Mouse (Mus musculus) gastrocnemius, adult 18-20 months (tissue): ENCODE data around the gene Hc. TPM values are rescaled to one million over a fixed set of nuclear protein-coding genes. Genes with fewer than 3 reads are reported as not detected.

ENCODE experiments used
- DNase-seq: peaks from one replicate; pipeline ENCODE4 v3.0.0; 2021; ENCODE audit warnings: low spot score
- total RNA-seq, 2 experiments: library from RNA; stranded (reverse); gene quantifications; 2 replicates each; pipeline ENCODE4 v1.2.3; 2021

The Hc gene
- total RNA-seq, 2 experiments from 2014 or later, result 0.19 TPM; not detected in 1

DNA sequence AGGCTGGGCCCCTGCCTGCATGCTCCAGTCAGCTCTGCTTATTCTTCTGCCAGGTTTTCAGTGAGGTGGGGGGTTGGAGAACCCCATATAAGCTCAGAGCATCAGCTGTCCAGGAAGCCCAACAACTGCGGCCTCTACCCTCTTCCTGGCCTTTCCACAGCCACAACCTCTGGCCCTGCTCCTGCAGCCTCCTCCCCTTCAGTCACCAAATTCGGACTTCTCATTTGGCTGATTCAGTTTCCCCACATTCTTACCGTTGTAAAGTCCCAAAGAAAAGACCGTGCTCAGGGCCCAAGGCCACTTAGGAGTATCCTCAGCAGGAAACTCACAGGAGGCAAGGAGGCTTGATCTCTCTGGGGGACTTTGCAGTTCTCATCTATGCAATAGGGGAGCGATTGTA lies 104.3 kb downstream of the Hc start:
- no peak for DNase-seq

DNA sequence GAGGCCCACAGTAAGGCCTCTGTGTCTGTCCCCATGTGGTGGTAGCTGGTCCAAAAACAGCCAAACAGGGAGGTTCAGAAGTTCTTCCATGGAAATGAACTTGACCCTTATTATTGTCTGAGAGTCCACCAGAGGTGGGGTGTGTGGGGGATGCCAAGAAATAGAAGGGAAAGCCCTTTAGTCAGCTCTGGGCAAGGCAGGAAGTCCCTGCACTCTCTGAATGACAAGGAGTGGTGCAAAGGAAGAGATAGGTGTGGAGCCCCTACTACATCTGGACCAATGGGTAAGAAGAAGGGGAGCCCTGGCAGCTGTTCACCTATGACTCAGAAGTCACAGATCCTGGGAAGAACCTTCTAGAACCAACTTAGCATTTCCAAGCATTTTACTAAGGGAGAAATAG lies 106.9 kb downstream of the Hc start:
- no peak for DNase-seq

DNA sequence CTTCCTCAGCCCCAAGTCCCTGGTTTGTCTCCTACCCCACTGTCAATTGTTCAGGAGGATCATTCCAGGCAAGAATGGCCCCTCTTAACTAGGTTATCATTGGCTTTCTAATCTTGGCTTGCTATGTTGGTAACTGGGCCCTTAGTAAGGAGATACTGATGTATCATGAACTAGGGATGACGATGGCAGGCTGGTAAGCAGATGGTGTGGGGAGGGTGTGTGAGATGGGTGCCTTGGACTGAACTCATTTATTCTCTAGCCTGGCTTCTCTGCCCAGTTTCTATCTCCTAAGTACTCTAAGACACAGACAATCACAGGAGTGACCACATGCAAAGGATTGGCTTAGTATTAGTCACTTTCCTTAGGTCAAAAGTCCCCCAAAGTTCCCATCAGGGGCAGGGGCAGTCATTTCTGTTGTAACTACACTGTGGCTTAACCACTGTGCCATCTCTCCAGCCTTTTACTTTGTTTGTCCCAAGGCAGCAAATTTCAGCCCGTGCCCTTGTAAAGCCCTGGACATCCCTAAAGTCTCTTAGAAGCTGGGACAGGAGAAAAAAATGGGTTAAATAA lies 107.6 kb downstream of the Hc start:
- DNase-seq, result no peak

DNA sequence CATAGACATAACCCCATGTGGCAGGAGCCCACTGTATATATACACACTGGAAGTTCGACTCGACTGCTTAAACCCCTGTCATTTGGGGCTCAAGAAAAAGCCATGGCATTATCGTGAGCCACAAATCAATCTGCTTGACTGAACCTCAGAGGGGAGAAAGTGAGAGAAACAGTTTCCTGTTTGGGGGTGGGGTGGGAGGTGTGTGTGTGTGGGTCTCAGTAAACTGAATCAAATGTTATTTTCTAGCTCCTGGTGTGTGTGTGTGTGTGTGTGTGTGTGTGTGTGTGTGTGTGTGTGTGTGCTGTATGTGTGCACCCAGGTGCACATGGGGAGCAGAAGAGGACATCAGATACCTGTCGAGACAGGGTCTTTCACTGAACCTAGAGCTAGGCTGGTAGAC lies 108.2 kb downstream of the Hc start:
- no peak for DNase-seq

DNA sequence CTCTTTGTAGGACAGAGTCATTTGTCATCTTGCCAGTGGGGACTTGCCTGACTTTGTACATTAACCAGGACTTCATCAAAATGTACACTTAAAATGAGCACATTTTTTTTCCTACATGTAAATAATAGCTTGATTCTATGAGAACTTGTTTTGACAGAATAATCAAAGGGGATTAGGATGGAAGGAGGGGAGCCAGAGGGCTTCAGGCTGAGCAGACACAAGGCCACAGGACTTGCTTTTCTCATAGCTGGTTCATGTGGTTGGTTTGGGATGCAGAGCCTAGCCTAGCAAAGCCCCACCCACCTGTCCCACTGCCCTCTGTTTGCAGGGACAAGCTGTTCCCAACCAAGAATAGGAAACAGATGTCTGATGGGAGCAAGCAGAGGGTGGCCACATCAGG lies 109.8 kb downstream of the Hc start:
- DNase-seq, result no peak

DNA sequence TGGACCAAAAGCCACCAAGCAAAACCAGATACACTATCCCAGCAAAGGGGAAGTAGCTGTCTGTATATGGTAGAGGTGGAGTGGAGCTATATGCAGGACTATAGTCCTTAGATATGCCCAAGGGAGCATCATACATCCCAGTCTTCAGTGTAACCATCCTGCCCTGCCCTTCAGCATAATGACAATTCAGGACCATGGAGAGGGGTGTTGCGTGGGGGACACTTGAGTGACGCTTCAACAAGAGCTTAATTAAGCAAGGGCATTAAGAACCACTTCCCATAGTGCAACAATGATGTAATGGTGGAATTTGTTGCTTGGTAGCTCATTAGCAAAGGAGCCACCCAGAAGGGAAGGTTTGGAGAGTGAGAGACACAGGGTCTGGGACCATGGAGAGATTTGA lies 112.6 kb downstream of the Hc start:
- DNase-seq, result no peak

DNA sequence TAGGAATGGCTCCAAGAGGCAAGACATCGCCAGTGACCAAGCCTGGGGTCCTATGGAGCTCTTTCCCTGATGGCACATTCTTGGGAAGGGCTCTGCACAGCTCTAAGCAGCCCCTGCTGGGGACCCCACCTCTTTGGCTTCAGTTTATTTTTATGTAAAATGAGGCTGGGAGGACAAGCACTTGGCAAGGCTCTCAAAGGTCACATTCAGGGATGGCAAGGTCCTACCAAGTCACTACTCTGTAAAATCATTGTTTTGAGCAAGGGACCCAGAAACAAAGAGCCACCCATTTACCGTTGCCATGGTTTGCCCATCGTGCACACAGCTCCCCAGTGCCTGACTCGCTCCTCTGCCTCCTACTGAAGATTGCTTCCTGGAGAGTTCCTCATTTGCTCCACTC lies 115.2 kb downstream of the Hc start:
- no peak for DNase-seq

DNA sequence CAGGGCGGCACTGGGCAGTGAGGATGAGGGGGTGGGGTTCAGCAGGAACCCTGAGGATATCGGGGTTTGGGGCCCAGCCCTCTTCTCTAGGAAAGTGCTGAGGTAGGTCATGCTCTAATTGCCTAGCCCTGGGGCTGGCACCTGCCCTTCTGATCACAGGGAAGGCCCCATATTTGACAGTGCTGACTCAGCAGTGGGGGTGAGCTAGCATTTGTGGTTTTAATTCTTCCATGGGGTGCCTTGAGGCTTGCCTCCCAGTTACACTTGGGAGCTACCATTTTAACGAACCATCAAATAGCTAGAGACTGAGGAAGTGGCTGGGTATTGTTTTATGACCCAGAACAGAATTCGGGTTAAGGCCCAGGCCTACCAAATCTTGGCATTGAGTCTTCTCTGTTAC lies 115.7 kb downstream of the Hc start:
- DNase-seq, result no peak

DNA sequence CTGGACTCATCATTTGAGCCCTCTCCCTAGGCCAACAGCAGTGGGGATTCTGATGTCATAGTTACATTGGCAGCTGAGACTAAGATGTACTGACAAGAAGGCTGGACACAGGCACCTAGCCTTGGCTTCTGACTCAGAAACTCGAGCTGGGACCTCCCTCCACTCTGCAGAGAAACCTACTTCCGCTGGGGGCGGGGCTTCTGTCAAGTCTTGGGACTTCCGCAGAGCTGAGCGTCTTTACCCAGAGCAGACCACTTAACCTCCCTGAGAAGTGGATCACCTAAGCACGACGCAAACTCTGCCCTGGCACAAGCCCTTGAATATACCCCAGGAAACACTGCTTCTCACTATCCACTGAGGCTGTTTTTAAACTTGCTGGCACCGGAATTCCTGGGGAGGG lies 116.5 kb downstream of the Hc start:
- DNase-seq, result peak; percentile 38

DNA sequence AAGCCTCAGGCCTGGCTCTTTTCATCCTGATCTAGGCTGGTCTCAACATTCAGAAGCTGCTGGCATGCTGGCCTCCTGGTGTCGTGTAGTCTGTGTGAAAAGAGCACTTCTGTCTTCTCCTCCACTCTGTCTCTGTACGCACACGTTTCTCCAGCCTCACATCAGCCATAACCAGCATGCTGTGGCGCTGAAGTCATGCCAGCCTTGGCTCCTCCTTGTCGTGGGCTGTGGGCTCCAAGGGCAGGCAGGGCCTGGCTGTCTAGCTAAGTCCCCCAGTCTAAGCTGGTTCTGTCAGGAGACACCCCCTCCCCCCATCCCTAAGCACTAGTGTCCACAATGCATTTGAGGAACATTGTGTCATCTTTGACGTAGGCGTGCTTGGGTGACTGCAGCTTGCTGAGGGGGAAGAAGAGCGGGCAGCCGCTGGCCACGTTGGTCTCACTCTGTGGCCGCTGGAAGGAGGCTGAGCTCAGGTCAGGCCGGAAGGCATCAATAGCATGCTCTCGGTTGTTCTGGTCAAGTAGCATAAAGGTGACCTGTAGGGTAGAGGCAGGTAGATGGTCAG lies 117.6 kb downstream of the Hc start:
- DNase-seq, result no peak

DNA sequence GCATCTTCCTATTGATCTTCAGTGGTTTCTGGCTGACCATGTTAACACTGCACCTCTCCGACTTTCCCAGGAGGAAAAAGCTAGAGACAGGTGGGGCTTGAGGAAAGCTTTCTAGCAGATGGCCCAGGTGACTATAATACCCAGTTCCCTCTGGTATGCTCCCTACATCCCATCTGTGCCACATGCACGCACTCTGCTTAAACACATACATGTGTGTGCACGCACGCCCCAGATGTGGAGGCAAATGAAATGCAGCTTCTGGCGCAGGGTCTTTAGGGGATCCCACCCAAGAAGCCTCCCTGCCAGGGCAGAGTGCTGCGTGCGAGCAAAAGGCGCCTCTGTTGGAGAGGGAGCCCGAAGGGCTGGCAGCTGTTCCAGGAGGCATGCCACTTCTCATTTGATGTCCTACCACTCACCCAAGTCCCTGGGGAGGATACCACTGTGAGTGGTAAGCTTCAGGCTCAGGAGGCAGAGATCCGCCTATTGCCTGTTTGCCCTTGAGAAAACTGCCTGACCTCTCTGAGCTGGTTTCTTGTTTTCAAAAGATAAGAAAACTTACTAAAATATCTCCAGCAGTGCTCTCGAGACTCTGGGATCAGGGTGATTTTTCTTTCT lies 120.1 kb downstream of the Hc start:
- DNase-seq, result no peak

DNA sequence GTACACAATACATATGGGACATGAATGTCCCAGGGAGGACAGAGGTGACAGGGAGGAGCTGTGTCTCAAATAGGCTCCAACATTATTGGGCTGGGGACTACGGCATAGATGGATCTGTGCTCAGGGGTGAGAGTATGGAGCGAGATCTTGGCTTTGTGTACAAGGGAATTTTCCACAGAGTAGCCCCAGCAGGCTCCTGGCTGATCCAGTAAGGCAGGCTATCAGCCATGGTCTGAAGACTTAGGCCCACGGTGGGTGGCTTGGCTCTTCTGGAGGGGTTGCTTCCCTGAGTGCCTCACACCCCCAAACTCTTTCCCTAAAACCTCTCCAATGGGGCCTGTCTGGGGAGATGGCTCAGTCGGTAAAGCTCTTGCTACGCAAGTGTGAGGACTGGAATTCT lies 121.0 kb downstream of the Hc start:
- no peak for DNase-seq

DNA sequence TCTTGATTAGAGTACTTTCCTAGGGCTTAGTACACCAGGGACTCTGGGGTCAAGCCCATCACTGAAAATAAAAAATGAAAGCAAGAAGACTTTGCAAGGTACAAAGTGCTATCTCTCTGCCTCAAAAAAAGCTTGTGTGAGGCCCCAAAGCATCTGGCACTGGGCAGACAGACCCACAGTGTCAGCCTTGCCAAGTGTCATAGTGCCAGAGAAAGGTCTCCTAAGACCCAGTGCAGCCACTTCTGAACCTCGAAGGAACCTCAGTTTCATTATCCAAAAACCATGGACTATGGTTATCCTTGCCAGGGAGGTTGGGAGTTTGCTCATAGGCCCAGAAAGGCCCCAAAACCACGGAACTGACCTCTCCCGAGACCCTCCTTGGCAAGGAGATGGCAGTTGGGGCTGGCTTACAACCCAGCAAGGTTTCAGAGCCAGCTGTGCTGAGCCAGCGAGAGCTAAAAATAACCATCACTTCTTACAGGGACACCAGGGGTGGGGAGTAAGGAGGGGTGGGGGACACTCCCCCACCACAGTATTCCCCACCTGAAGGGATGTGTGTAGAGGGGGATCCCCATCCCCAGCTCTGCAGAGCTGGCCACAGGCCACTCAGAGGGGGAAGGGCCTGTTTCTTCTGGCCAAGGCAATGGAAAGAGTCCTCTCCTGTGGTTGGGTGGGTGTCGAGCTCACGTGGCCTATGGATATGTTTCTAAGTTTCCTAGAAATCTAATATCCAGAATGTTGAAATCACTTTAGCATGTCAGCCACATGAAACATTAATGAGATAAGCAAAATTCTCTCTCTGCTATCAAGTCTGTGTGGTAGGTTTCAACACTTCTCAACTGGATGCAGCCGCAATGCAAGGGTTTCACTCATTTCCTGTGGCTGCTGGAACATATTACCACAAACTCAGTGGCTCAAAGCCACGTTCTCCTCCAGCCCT lies 122.7 kb downstream of the Hc start:
- peak; percentile 47 for DNase-seq

DNA sequence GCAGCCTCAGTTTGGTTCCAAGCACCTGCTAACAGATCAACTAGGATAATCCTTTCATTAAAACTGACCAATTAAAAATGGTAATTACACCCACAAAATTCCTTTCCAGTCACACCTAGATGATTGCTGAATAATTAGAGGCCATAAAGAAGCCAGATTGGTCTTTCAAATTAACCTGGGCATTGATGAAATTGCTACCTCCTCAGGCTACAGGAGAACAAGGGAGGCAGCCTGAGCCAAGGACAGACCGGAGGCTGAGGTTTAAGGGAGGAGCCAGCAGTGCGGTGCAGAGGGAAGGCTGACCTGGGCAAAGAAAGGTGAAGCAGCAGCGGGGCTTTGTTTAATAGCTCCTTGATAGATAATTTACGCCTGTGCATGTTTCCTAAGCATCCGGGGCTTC lies 123.8 kb downstream of the Hc start:
- DNase-seq, result no peak

Other genes with a start within 250 kb of the Hc start
- 10 to 100 TPM; 48.0 to 50.7 TPM for gene Fbxw2, start 235.1 kb downstream of the Hc start, total RNA-seq
- gene Gm34653, start 228.4 kb downstream of the Hc start, total RNA-seq, result under 1 TPM; 0.36 to 0.62 TPM
- gene Cutal, start 187.0 kb downstream of the Hc start, total RNA-seq, result under 1 TPM; 0.33 to 0.37 TPM
- gene Psmd5, start 186.5 kb downstream of the Hc start, total RNA-seq, result 10 to 100 TPM; 11.9 to 17.4 TPM
- under 1 TPM; 0.59 to 0.71 TPM for gene Phf19, start 147.4 kb downstream of the Hc start, total RNA-seq
- gene Traf1, start 99.7 kb downstream of the Hc start, total RNA-seq, result under 1 TPM; 0.30 to 0.97 TPM
- not detected for gene AI182371, start 40.1 kb upstream of the Hc start, total RNA-seq
- 1 to 10 TPM; 4.3 to 5.4 TPM for gene Cntrl, start 48.1 kb upstream of the Hc start, total RNA-seq
- 10 to 100 TPM; 77.0 to 84.0 TPM for gene Rab14, start 139.7 kb upstream of the Hc start, total RNA-seq
- gene Gsn, start 194.9 kb upstream of the Hc start, total RNA-seq, result 100 to 1,000 TPM; 526 to 574 TPM